Mouse (Mus musculus) megakaryocyte, embryonic 14.5 days (primary cell): ENCODE measurements around the gene Prkce. TPM values are rescaled to one million over a fixed set of nuclear protein-coding genes. Genes with fewer than 3 reads are reported as not detected.

Source experiments
- H3K27me3 ChIP-seq: replicated peaks from 2 replicates; pipeline ENCODE3; 2012; ENCODE audit warnings: inconsistent platforms
- H3K36me3 ChIP-seq: replicated peaks from 2 replicates; pipeline ENCODE3; 2012; ENCODE audit warnings: low read length, inconsistent platforms, mixed read lengths
- H3K4me1 ChIP-seq: 2 replicates; pipeline ENCODE4 v1.6.1; 2012; ENCODE audit warnings: inconsistent platforms
- H3K4me3 ChIP-seq: replicated peaks from 2 replicates; pipeline ENCODE3; 2012; ENCODE audit warnings: moderate library complexity, mild to moderate bottlenecking, inconsistent platforms
- H3K9me3 ChIP-seq: 2 replicates; pipeline ENCODE4 v1.6.1; 2012; ENCODE audit warnings: inconsistent platforms
- FLI1 ChIP-seq: IDR thresholded peaks from 2 replicates; pipeline ENCODE4 v1.6.1; 2012; ENCODE audit warnings: low read length, inconsistent platforms, mixed read lengths
- GATA1 ChIP-seq: IDR thresholded peaks from 3 replicates; pipeline ENCODE4 v1.6.1; 2012; ENCODE audit warnings: mixed read lengths, low read length, inconsistent platforms, borderline replicate concordance
- polyA plus RNA-seq: library from polyadenylated mRNA; stranded (reverse); fragments of >175 nt; gene quantifications from 2 replicates; pipeline ENCODE4 v1.2.3, GENCODE M21; 2012; ENCODE audit warnings: low replicate concordance; ENCODE audit not compliant: insufficient read depth

The Prkce gene
- polyA plus RNA-seq, 1 experiment: 7.3 TPM

DNA sequence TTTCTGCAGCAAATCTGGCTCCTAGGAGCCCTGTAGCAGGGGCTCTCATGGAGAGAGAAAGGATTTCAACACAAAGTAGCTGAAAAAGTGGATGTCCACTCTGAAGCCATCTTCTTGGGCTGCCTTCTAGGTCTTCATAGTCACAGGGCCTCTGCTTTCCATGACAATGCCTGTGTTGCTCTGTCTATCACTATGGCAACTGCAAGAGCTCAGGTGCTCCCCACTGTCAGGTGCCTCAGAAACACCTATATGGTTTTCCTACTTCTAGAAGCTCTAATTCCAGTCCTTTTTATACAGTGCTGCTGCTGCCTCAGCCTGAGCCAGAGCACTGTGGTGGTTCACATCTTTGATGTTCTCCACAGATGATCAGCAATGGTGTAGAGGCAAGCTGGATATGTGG lies 229.5 kb downstream of the Prkce start:
- Histone ChIP-seq H3K4me3 (no peak overlapping the region), H3K36me3 (no peaks in the 10 kb centered on the region), H3K9me3 (peaks cover 8% of the 10 kb centered on the region), H3K27me3 (no peaks in the 10 kb centered on the region), H3K4me1 (peaks cover 27% of the 10 kb centered on the region)
- TF ChIP-seq FLI1 (no peak), GATA1 (no peak)

GRCm38 (mm10) chr17:86397647-86398046 lies 230.1 kb downstream of the Prkce start:
- Histone ChIP-seq H3K9me3 (peaks cover 8% of the 10 kb centered on the region), H3K4me3 (no peak overlapping the region), H3K36me3 (no peaks in the 10 kb centered on the region), H3K27me3 (no peaks in the 10 kb centered on the region), H3K4me1 (peaks cover 25% of the 10 kb centered on the region)
- no peak for TF ChIP-seq FLI1
- TF ChIP-seq GATA1: no peak

DNA sequence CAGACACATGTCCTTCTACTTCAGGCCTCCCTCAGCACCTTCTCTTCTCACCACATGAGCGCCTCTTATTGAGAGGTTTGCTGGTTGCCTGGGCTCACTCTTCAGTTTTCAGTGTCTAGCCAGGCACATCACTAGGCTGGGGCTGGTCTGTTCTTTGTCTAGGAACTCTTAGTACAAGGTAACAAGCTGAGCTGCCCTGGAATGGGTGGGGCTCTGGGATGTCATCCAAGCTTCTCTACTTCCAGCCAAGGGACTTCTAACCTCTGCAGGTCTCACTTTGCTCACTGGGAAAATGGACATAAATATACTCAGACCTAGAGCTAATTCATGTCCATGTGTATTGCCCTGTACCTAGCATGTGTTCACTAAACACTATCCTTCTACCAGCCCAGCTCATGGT lies 230.6 kb downstream of the Prkce start:
- no peak for TF ChIP-seq FLI1
- TF ChIP-seq GATA1: no peak
- Histone ChIP-seq H3K36me3 (no peaks in the 10 kb centered on the region), H3K4me1 (peaks cover 19% of the 10 kb centered on the region), H3K27me3 (no peaks in the 10 kb centered on the region), H3K9me3 (peaks cover 8% of the 10 kb centered on the region), H3K4me3 (no peak overlapping the region)

- H3K9me3 ChIP-seq: peaks cover 8% of the 10 kb centered on the region
- no peaks in the 10 kb centered on the region for H3K36me3 ChIP-seq
- no peak overlapping the region for H3K4me3 ChIP-seq
- peaks cover 2% of the 10 kb centered on the region for H3K4me1 ChIP-seq
- TF ChIP-seq FLI1: no peak
- TF ChIP-seq GATA1: no peak
- H3K27me3 ChIP-seq: no peaks in the 10 kb centered on the region
These were observed 232.4 kb downstream of the Prkce start for GRCm38 (mm10) chr17:86400032-86400431.

DNA sequence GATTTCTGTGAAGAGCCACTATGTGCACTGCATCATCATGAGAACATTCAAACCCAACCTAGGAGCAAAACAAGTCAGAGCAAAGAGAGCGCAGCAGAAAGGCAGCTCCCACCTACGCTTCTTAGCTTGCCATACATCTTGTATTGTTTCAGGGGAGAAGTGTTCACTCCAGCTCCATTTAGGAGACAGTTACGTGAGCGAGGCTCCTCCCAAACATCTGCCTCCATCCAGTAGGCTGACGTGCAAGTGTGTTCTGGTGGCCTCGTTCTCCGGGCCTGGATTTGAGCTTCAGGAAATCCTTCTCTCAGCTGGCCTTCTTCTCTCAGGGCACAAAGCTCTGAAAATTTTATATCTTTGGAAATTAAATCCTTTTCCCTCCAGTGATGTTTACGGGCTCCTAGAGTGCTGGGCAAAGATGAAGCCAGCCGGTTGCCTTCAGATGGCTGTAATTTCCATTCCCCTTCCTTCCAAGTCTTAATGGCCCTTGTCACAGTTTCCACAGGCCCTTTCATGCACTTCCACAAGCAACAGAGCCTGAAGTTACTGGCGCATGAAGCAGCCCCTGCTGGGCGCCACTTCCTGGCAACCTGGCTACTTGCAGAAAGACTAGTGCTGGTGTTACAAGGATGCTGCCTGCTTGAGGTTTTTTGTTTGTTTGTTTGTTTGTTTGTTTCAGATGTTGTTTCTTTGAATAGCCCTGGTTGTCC lies 237.4 kb downstream of the Prkce start:
- no peaks in the 10 kb centered on the region for H3K36me3 ChIP-seq
- H3K27me3 ChIP-seq: no peaks in the 10 kb centered on the region
- peaks cover 8% of the 10 kb centered on the region for H3K9me3 ChIP-seq
- TF ChIP-seq FLI1 (no peak), GATA1 (no peak)
- no peak overlapping the region for H3K4me3 ChIP-seq
- peaks cover 11% of the 10 kb centered on the region; the same call in 1 of the 2 replicates for H3K4me1 ChIP-seq

DNA sequence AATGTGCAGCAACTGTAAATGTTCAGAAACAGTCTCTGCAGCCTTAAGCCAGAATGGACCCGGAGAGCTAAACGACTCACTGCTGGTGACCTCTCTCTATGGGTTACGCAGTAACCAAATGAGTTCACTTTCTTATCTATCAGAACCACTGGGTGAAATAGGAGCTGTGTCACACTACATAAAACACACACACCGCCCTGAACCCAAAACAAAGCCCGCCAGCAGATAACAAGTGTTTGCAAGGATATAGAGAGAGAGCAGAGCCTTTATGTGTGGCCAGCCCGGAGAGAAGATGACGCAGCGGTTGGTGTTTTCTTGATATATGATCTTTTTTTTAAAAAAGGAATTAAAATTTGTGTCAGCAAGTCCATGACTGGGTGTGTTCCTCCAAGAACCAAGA lies 238.1 kb downstream of the Prkce start:
- Histone ChIP-seq H3K27me3 (no peaks in the 10 kb centered on the region), H3K9me3 (peaks cover 4% of the 10 kb centered on the region), H3K4me1 (peaks cover 11% of the 10 kb centered on the region; the same call in 1 of the 2 replicates), H3K36me3 (no peaks in the 10 kb centered on the region), H3K4me3 (no peak overlapping the region)
- no peak for TF ChIP-seq FLI1
- no peak for TF ChIP-seq GATA1

DNA sequence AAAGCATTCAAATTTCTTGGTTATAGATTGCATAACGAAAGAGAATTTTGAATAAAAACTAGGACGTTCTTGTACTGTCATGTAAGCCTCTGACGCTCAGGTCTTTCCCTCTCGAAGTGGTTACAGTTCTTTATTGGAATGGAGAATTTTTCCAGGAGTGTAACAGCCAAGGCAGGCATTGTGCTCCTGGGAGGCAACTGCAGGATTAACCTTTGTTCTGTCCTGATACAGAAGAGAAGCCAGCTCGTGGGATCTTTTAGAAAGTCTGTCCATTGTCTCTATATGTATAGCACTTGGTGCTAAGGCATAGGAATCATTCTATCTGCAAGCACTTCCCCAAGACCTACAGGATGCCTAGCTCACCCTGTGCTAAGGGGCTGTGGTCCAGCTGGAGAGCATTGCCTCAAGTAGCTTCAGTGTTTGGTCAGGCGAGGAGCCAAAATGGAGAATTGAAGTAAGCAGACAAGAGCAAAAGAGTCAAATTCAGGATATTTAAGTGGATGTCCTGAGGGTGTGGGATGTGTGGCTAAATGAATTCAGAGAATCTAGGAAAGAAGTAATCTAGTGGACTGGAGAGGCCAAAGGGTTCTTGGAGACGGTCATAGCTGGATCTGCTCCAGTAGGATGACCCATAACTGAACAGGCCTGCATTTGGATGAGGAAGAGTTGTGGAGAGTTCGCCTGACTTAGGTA lies 240.5 kb downstream of the Prkce start:
- H3K4me3 ChIP-seq: no peak overlapping the region
- H3K9me3 ChIP-seq: no peaks in the 10 kb centered on the region
- TF ChIP-seq FLI1: no peak
- TF ChIP-seq GATA1: no peak
- no peaks in the 10 kb centered on the region for H3K27me3 ChIP-seq
- no peaks in the 10 kb centered on the region for H3K36me3 ChIP-seq
- peaks cover 11% of the 10 kb centered on the region; the same call in 1 of the 2 replicates for H3K4me1 ChIP-seq

- no peak for TF ChIP-seq FLI1
- TF ChIP-seq GATA1: no peak
- H3K36me3 ChIP-seq: no peaks in the 10 kb centered on the region
- H3K9me3 ChIP-seq: no peaks in the 10 kb centered on the region
- no peaks in the 10 kb centered on the region for H3K27me3 ChIP-seq
- H3K4me3 ChIP-seq: no peak overlapping the region
- peaks cover 11% of the 10 kb centered on the region; the same call in 1 of the 2 replicates for H3K4me1 ChIP-seq
These were observed 241.0 kb downstream of the Prkce start for GRCm38 (mm10) chr17:86408614-86409006.

GRCm38 (mm10) chr17:86409485-86409884 lies 241.9 kb downstream of the Prkce start:
- H3K4me3 ChIP-seq: no peak overlapping the region
- no peaks in the 10 kb centered on the region for H3K36me3 ChIP-seq
- no peaks in the 10 kb centered on the region for H3K27me3 ChIP-seq
- no peaks in the 10 kb centered on the region for H3K9me3 ChIP-seq
- peaks cover 11% of the 10 kb centered on the region; the same call in 1 of the 2 replicates for H3K4me1 ChIP-seq
- TF ChIP-seq FLI1 (no peak), GATA1 (no peak)

DNA sequence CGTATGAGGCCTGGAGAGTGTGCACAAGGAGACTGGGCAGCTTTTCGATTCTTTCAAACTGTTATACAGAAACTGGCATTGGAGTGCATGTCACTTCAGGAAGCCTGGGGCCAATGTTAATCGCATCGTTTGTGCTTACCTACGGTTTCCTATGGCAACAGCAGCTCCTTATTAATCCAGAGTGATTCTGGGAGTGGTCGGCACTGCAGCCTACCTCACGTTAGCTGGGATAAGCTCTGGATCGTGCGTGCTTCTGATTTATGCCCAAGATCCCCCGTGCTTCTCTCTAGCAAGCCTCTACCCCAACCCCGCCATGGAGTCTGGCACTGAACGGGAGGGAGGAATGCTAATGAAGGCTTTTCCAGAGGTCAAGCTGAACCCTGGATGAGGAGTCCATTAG lies 242.9 kb downstream of the Prkce start:
- Histone ChIP-seq H3K27me3 (no peaks in the 10 kb centered on the region), H3K36me3 (no peaks in the 10 kb centered on the region), H3K9me3 (no peaks in the 10 kb centered on the region), H3K4me3 (no peak overlapping the region), H3K4me1 (peaks cover 6% of the 10 kb centered on the region; the same call in 1 of the 2 replicates)
- TF ChIP-seq FLI1 (no peak), GATA1 (no peak)
